In genomic region chr16:23449946-23450345, GRCm38 (mm10) we compare ENCODE assay signal across 28 mouse cellular contexts. TPM values are rescaled to one million over a fixed set of nuclear protein-coding genes. Genes with fewer than 3 reads are reported as not detected.
"Had no signal": no experiment of that assay in that cellular context is flagged by ENCODE, and none has a peak within 500 bp of the region (broad histone marks: within the 10 kb centered on the region; RNA-seq: fewer than 3 reads in every experiment).

No protein-coding gene starts in this region.

- DNase-seq: kidney, postnatal 25 days; layer of hippocampus, adult 9-11 months; layer of hippocampus, postnatal 36 days; liver, embryonic 13.5 days; lung, adult 2 months; lung, postnatal 14 days; lung, postnatal 4 days; retina, postnatal 1 day; thymus, adult 18-20 months; thymus, postnatal 4 days had no signal

- H3K4me2 ChIP-seq: liver, embryonic 13.5 days; midbrain, embryonic 11.5 days; midbrain, embryonic 15.5 days; neural tube, embryonic 13.5 days had no signal

- H3K36me3 ChIP-seq: midbrain, embryonic 15.5 days; neural tube, embryonic 13.5 days had no signal

- H3K27me3 ChIP-seq: liver, embryonic 13.5 days; midbrain, embryonic 15.5 days; neural tube, embryonic 13.5 days had no signal

- H3K4me3 ChIP-seq: layer of hippocampus, adult 2 months; left cerebral cortex, adult 2 months; liver, embryonic 13.5 days; midbrain, embryonic 15.5 days; neural tube, embryonic 13.5 days had no signal

RNA-seq across cellular contexts. Expression of gene Rtp1, which starts 21.0 kb away (rescaled TPM):
- total RNA-seq: liver, adult 2 months; megakaryocyte progenitor cell, adult 5-6 weeks; megakaryocyte-erythroid progenitor cell, adult 5-6 weeks; neutrophil, adult 5-6 weeks had no signal
- polyA plus RNA-seq: kidney, embryonic 14.5 days; kidney, postnatal 0 days; large intestine, adult 2 months; limb, embryonic 11.5 days; limb, embryonic 14.5 days; liver, adult 2 months; liver, embryonic 13.5 days; liver, embryonic 16.5 days; lung, adult 2 months; lung, embryonic 16.5 days; midbrain, embryonic 11.5 days; midbrain, embryonic 15.5 days; small intestine, adult 2 months; spleen, adult 2 months had no signal
